Mouse (Mus musculus) spleen, adult 18-20 months (tissue): Measurements from ENCODE around the gene Cyth1.

Experiments
- DNase-seq, 2 experiments: peaks; one replicate each; pipeline ENCODE4 v3.0.0; 2022; ENCODE audit warnings: mixed read lengths in 2 of 2

The Cyth1 gene

DNA sequence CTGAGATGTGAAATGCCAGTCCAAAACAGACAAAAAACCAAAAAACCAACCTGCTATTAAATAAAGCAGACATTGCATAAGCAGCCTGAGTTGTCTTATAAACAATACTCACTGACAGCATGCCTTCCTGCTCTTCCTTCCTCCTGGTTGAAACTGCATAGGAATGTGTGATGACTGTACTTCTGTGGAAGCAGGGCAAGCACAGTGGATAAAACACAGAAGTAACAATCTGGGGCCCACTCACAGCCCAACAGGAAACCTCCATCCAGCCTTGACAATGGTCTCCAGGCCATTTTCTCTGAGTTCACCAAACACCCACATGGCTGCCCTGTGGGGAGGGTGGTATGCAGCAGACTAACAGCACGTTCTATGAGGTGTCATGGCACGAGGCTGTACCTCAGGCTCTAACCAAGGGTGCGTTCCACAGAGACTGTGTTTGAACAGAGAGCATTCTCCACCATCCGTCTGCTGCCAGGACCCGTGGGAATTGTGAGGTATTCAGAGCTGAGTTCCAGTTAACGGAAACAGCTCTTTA, 26.0 kb downstream of the Cyth1 start:
- DNase-seq, result no peak

- peak in 1 of 2 experiments; percentile 62 for DNase-seq
Observed at GRCm38 (mm10) chr11:118220561-118221262, 27.7 kb downstream of the Cyth1 start.

GRCm38 (mm10) chr11:118219066-118219465, 29.3 kb downstream of the Cyth1 start:
- DNase-seq, result no peak

DNA sequence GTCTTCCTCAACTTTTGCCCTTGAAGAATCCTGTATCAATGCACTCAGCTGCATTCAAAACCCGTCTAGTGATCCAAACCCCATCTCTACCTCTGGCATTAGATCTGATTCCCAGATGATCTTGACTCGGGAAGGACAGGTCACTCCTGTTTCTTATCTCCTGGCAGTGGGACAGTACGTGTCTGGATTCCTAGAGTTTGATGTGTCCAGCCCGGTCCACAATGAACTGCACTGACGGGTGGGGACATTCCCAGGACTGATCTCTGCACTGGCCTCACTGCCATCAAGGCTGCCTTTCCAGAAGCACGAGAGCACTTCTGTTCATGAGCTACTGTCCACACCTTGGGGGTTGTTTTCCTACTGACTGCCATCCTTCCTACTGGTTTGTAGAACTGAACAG, 31.9 kb downstream of the Cyth1 start:
- DNase-seq, result no peak

- DNase-seq, result no peak
Observed at GRCm38 (mm10) chr11:118215928-118216458, 32.4 kb downstream of the Cyth1 start.

DNA sequence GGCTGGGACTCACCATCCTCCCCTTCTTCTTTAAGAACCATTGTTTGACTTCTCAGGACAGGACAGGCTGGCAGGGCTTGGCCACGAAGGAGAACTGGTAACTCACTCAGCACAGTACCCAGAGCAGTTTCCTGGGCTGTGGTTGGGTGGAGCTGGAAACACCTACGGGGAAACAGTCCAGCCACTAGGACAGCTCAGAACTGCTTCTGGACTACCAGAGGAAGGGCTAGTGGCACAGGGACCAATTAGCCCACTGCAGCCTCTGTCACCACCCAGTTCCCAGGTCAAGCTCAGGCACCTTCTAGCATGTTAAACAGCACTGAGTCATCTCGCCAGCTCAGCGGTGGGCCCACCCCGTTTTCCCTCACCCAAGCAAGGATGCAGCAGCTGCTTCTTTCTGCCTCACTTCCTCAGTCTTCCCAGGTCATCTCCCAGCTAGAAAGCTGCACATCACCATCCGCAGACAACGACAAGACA, 35.7 kb downstream of the Cyth1 start:
- DNase-seq, result peak; percentile 40 to 45

DNA sequence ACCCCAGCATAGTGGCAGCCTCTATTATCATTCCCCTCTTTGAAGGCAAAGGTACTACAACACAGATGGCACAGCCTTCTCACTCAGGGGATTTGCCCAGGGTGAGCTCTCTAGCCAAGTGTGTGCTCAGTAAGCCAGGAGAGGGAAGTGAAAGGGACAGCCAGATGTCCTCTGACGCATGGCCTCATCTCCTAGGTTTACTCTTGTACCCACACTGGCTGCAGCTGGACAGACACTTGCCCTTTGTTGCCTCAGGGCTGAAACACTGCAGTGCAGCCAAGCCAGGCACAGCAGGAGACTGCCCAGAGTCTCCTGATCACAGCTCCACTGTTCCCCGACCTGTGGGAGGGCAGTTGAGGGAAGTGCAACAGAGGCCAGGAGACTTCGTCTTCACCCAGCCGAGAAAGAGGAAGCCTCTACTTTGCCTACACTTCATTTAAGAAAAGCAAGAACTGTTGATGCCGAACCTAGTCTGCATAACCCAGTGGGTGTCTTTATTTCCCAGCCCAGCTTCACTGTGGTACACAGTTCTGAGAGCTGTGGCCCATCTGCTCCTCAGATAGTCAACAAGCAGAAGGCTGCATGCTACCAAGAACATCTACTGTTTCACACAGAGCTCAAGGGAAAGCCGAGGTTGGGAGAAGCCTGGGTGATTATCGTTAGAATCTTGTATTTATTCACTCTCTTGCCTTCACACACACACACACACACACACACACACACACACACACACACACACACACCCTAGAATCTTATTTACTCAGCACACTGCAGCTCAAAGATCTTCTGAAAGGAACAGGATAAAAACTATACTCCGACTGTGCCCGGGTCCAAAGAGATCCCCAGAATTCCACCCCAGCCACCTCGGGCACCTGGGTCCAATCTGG, 36.4 kb downstream of the Cyth1 start:
- peak; percentile 65 to 68 for DNase-seq

GRCm38 (mm10) chr11:118210962-118211361, 37.4 kb downstream of the Cyth1 start:
- DNase-seq, result peak; percentile 40 to 51

DNA sequence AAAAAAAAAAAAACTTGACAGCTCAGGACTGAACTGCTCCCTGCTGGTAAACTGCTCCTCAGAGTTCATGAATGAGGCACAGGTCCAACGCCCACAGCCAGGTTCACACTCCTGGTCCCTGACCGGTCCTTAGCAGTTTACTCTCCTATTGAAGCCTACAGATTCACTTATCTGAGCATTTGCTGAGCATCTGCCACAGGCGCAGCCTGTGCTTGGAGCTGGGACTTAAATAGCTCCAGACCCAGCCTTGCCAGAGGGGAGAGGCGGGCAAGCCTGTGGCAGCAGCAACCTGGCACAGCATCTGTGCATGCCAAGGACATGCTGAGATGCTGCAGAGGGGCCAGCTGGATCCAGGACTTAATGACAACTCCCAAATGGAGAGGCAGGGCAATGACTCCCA, 38.3 kb downstream of the Cyth1 start:
- no peak for DNase-seq

- no peak for DNase-seq
Observed at GRCm38 (mm10) chr11:118209376-118209775, 39.0 kb downstream of the Cyth1 start.

DNA sequence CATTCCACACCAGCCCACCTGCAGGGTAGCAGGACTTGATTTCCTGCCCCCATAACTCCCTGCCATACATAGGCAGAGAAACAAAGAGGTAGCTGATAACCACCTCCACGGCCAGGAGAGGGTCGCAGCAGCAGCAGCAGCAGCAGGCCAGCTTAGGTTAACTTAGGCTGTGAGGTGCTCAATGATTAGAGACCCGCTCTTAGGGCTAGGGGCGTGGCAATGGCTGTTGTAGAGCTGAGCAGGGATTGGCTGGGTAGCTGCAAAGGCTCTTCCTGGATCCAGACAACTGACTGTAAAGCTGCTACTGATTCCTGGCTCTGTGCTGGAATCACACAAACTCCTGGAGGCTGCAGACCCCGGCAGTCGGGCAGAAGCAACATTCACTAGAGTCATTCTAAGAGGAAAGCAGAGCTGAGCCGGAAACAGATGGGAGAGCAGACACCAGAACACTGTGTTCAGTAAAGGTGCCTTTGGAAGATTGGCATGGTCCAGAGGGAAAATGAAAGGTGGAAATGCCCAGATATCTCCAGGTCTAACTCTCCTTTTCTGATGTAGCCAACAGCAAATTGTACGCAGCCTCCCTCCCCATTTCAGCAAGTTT, 39.6 kb downstream of the Cyth1 start:
- DNase-seq, result no peak

DNA sequence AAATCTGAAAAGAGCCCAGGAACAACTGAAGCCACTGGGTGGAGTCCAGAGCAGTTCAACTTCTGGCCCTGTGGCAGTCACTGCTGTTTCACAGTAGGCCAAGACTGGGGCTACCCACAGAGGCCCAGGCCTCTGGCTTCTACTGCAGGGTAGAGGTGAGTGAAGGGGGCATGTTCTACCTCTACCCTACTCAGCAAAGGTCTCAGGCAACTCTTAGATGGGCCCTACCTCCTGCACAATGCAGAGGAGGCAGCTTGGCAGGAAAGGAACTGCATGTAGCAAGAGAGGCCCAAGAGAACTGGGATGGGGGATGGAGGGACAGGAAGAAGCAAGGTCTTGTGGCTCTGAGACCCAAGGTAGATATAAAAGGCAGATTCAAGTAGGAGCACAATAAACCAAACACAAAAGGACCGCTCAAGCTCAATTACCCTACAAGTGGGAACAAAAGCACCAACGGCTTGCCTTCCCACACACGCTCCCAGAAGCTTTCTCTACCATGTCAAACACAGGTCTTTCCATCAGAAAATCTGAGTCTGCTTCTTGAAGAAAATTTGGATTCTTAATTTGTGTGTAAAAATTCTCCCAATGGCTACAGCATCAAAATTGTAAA, 40.9 kb downstream of the Cyth1 start:
- DNase-seq, result no peak

- no peak for DNase-seq
Observed at GRCm38 (mm10) chr11:118206267-118206666, 42.1 kb downstream of the Cyth1 start.

GRCm38 (mm10) chr11:118203469-118203868, 44.9 kb downstream of the Cyth1 start:
- DNase-seq, result no peak

- DNase-seq, result no peak
Observed at GRCm38 (mm10) chr11:118202410-118203233, 45.8 kb downstream of the Cyth1 start.

- DNase-seq, result no peak
Observed at GRCm38 (mm10) chr11:118201833-118202409, 46.5 kb downstream of the Cyth1 start.

DNA sequence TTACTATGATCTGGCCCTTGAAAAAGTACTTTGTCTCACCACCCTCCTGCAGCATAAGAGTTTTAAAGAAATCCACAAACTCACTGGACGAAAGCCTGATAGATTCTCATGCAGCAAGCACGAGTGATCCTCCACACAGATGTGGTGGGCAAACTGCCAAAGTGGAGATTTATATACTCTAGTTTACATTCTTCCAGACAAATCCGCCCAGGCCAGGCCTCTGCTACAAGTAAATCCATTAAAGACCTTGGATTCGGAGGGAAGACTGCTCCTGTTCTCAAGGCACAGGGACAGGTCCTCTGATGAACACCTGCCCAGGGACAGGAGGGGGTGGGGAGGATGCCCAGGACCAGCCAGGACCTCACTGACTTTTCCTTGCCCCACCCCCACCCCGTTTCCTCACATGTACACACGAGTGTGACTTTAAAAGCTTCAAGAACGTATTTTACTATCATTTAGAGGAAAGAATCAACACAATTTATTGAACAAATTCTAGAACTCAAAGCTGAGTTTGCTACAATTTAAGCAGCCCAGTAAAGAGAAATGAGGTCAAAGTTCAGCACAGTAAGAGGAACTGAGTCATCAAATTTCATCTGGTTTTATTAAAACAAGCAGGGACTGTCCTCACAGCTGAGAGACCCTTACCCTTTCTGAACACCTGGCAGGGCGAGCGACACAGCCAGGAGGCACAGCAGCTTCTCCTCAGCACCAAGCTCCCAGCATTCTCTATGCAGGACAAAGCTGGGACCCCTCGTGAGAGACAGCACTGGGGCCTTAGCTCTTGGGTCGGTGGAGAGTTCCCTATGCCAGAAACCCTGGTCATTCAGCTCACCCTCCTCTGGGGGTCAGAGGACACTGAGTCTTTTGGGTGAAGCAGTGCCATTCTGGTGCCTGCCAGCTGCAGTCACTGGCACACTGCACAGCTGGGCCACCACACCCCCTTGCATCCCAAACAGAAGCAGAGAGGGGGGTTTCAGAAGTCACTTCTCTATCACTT, 47.3 kb downstream of the Cyth1 start:
- DNase-seq, result no peak

- no peak for DNase-seq
Observed at GRCm38 (mm10) chr11:118198296-118198600, 50.1 kb downstream of the Cyth1 start.

DNA sequence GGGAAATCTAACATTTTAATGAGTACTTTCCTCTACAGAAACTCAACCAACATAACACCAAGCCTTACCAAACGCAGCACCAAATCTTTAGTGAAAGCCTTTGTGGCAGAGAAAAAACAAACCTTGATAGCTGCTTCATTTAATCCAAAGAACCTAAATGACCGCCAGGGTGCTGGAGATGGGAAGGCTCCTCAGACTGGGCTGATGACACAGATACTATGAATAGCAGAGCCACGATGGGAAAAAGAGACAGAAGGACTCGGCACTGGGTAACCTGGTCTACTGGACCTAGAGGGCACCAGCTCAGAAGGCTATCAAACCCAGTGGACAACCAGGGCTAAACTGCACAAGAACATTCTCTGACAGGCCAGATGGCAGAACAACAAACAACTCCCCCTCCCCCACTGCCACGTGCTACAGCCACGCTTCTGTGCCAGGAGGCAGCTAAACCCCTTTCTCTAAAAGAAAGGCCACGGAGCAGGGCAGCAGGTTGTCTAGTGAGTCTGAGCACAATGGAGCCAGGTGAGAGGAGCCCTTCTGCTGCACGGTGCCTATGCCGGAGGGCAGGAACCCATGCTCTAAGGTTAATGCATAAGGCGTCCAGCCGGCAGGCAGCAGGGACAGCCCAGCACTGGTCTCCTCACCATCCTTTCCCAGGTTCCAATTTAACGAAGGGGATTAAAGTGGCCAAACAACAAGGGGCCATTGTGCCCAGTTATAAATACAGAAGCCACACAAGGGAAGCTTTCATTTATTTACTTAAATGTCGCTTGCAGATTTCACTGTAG, 50.7 kb downstream of the Cyth1 start:
- no peak for DNase-seq
